Mouse (Mus musculus) kidney, adult 2 months (tissue): ENCODE measurements around the gene Rab4a.

Source experiments
- CTCF ChIP-seq: fragments of 200-500 bp; conservative IDR thresholded peaks from 2 replicates; pipeline ENCODE4 v1.5.1; 2011; ENCODE audit warnings: low read depth, mild to moderate bottlenecking, control low read depth, low read length, moderate library complexity, mixed read lengths; ENCODE audit not compliant: insufficient read depth, insufficient read length
- POLR2A ChIP-seq: fragments of 200-500 bp; IDR thresholded peaks from one replicate; pipeline ENCODE4 v1.6.1; 2011; ENCODE audit warnings: low read depth, low read length, control low read depth

DNA sequence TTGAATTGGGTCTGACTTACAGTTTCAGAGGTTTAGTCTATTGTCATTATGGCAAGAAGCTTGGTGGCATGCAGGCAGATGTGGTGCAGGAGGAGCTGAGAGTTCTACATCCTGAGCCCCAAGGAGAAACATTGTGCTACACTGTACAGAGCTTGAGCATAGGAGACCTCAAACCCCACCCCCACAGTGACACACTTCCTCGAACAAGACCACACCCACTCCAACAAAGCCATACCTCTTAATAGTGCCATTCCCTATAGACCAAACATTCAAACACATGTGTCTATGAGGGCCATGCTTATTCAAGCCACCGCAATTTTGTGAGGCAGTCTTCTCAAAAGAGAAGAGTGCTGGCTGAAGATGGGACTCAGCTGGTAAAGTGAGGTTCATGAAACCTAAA is 4.2 kb upstream of the Rab4a start:
- no peak for TF ChIP-seq CTCF
- TF ChIP-seq POLR2A = no peak
